Mouse (Mus musculus) CH12.LX (cell line): Measurements from ENCODE around the gene Srsf12. TPM values are rescaled to one million over a fixed set of nuclear protein-coding genes. Genes with fewer than 3 reads are reported as not detected.
A peak's percentile ranks its signal among the peaks of the same experiment; 100 is the strongest.

ENCODE experiments used
- DNase-seq: peaks from one replicate; pipeline ENCODE4 v3.0.0-alpha.2; 2013; ENCODE audit errors: extremely low read depth
- H3K27ac ChIP-seq: 2 replicates; pipeline ENCODE4 v1.5.1; 2012; ENCODE audit warnings: low read depth, mild to moderate bottlenecking, control low read depth, moderate library complexity; ENCODE audit not compliant: insufficient read depth
- H3K27me3 ChIP-seq: replicated peaks from 2 replicates; pipeline ENCODE3; 2012; ENCODE audit warnings: inconsistent platforms
- H3K36me3 ChIP-seq, 2 experiments: replicated peaks in 1 of 2; 2 replicates each; pipeline versions ENCODE3 to v1.6.1; 2012; ENCODE audit warnings: inconsistent platforms in 1 of 2, low read length in 1 of 2, mild to moderate bottlenecking in 1 of 2, mixed read lengths in 1 of 2, moderate library complexity in 1 of 2; ENCODE audit not compliant: control insufficient read depth in 1 of 2, insufficient read depth in 1 of 2
- H3K4me1 ChIP-seq, 2 experiments: 2 replicates each; pipeline ENCODE4 v1.6.1; 2012; ENCODE audit warnings: inconsistent platforms in 1 of 2, moderate library complexity in 1 of 2; ENCODE audit not compliant: insufficient read depth in 2 of 2, control insufficient read depth in 1 of 2
- H3K4me2 ChIP-seq: 2 replicates; pipeline ENCODE4 v1.6.1; 2012; ENCODE audit warnings: low read depth, mild to moderate bottlenecking, control low read depth; ENCODE audit not compliant: poor library complexity, insufficient read depth, severe bottlenecking
- H3K4me3 ChIP-seq, 3 experiments: fragments of 150-350 bp in 1 of 3; sonication (generic) in 1 of 3; replicated peaks in 1 of 3; 2 replicates each; pipeline versions ENCODE3 to v1.5.1; 2011 to 2012; ENCODE audit warnings: low read depth in 2 of 3, low read length in 2 of 3, mild to moderate bottlenecking in 2 of 3, moderate library complexity in 2 of 3, control low read depth in 1 of 3, improper control_type of control experiment in 1 of 3, inconsistent platforms in 1 of 3, mixed read lengths in 1 of 3; ENCODE audit not compliant: poor library complexity in 1 of 3
- H3K79me2 ChIP-seq: replicated peaks from 2 replicates; pipeline ENCODE4 v1.6.1; 2012; ENCODE audit warnings: mild to moderate bottlenecking, moderate library complexity; ENCODE audit not compliant: control insufficient read depth, poor library complexity, insufficient read depth, severe bottlenecking; ENCODE audit errors: extremely low read depth
- H3K9ac ChIP-seq: 2 replicates; pipeline ENCODE4 v1.6.1; 2012; ENCODE audit warnings: low read depth, mild to moderate bottlenecking, control low read depth, moderate library complexity; ENCODE audit not compliant: insufficient read depth
- H3K9me3 ChIP-seq: replicated peaks from 2 replicates; pipeline ENCODE3; 2012; ENCODE audit warnings: low read length, inconsistent platforms, mixed read lengths
- BHLHE40 ChIP-seq: IDR thresholded peaks from 2 replicates; pipeline ENCODE4 v1.6.1; 2011; ENCODE audit warnings: mild to moderate bottlenecking, low read depth, low read length, improper control_type of control experiment
- CHD2 ChIP-seq: IDR thresholded peaks from 2 replicates; pipeline ENCODE4 v1.6.1; 2011; ENCODE audit warnings: low read length, improper control_type of control experiment
- CTCF ChIP-seq, 2 experiments: IDR thresholded peaks in 1 of 2; conservative IDR thresholded peaks in 1 of 2; 2 replicates each; pipeline ENCODE4 v1.5.1; 2011 to 2012; ENCODE audit warnings: low read depth in 2 of 2, low read length in 2 of 2, improper control_type of control experiment in 1 of 2, inconsistent platforms in 1 of 2, mild to moderate bottlenecking in 1 of 2, moderate library complexity in 1 of 2
- E2F4 ChIP-seq: IDR thresholded peaks from 2 replicates; pipeline ENCODE4 v1.6.1; 2011; ENCODE audit warnings: low read depth, low read length, improper control_type of control experiment; ENCODE audit not compliant: insufficient replicate concordance
- ELF1 ChIP-seq: IDR thresholded peaks from 2 replicates; pipeline ENCODE4 v1.6.1; 2014; ENCODE audit warnings: low read depth, mild to moderate bottlenecking, inconsistent platforms, low read length, improper control_type of control experiment
- IRF4 ChIP-seq: IDR thresholded peaks from 2 replicates; pipeline ENCODE4 v1.6.1; 2014; ENCODE audit warnings: low read depth, mild to moderate bottlenecking, inconsistent platforms, low read length, improper control_type of control experiment
- JUN ChIP-seq: IDR thresholded peaks from 2 replicates; pipeline ENCODE4 v1.6.1; 2011; ENCODE audit warnings: low read depth, mild to moderate bottlenecking, low read length, improper control_type of control experiment, moderate library complexity; ENCODE audit not compliant: insufficient read depth
- JUND ChIP-seq: conservative IDR thresholded peaks from 2 replicates; pipeline ENCODE4 v1.6.1; 2011; ENCODE audit warnings: low read depth, low read length, improper control_type of control experiment
- KAT2A ChIP-seq: IDR thresholded peaks from 2 replicates; pipeline ENCODE4 v1.6.1; 2012; ENCODE audit warnings: low read length, improper control_type of control experiment, inconsistent platforms; ENCODE audit not compliant: insufficient replicate concordance
- MAFK ChIP-seq: IDR thresholded peaks from 2 replicates; pipeline ENCODE4 v1.6.1; 2011; ENCODE audit warnings: low read length, improper control_type of control experiment; ENCODE audit not compliant: insufficient replicate concordance
- MAX ChIP-seq: IDR thresholded peaks from 2 replicates; pipeline ENCODE4 v1.6.1; 2011; ENCODE audit warnings: low read length, improper control_type of control experiment
- MEF2A ChIP-seq: IDR thresholded peaks from 2 replicates; pipeline ENCODE4 v1.6.1; 2014; ENCODE audit warnings: low read depth, mild to moderate bottlenecking, inconsistent platforms, low read length, improper control_type of control experiment, borderline replicate concordance
- MYC ChIP-seq: IDR thresholded peaks from 2 replicates; pipeline ENCODE4 v1.6.1; 2011; ENCODE audit warnings: low read depth, mild to moderate bottlenecking, improper control_type of control experiment, low read length
- NRF1 ChIP-seq: IDR thresholded peaks from 2 replicates; pipeline ENCODE4 v1.6.1; 2014; ENCODE audit warnings: low read depth, mild to moderate bottlenecking, inconsistent platforms, low read length, improper control_type of control experiment, moderate library complexity
- PAX5 ChIP-seq: IDR thresholded peaks from 2 replicates; pipeline ENCODE4 v1.6.1; 2012; ENCODE audit warnings: low read length, inconsistent platforms, mixed read lengths
- POLR2A ChIP-seq: IDR thresholded peaks from 2 replicates; pipeline ENCODE4 v1.6.1; 2011; ENCODE audit warnings: low read depth, mild to moderate bottlenecking, improper control_type of control experiment, low read length
- POLR2AphosphoS2 ChIP-seq: IDR thresholded peaks from 2 replicates; pipeline ENCODE4 v1.6.1; 2011; ENCODE audit warnings: low read depth, low read length, improper control_type of control experiment
- RCOR1 ChIP-seq: conservative IDR thresholded peaks from 2 replicates; pipeline ENCODE4 v1.6.1; 2012; ENCODE audit warnings: low read depth, mild to moderate bottlenecking, inconsistent platforms, low read length, improper control_type of control experiment
- SIN3A ChIP-seq: IDR thresholded peaks from 2 replicates; pipeline ENCODE4 v1.6.1; 2012; ENCODE audit warnings: low read length, improper control_type of control experiment, inconsistent platforms
- SMC3 ChIP-seq: IDR thresholded peaks from 2 replicates; pipeline ENCODE4 v1.6.1; 2011; ENCODE audit warnings: low read depth, low read length, improper control_type of control experiment
- TCF12 ChIP-seq: IDR thresholded peaks from 2 replicates; pipeline ENCODE4 v1.6.1; 2014; ENCODE audit warnings: low read depth, mild to moderate bottlenecking, inconsistent platforms, low read length, improper control_type of control experiment
- UBTF ChIP-seq: IDR thresholded peaks from 2 replicates; pipeline ENCODE4 v1.6.1; 2012; ENCODE audit warnings: low read depth, mild to moderate bottlenecking, inconsistent platforms, low read length, improper control_type of control experiment, moderate library complexity
- USF1 ChIP-seq: IDR thresholded peaks from 2 replicates; pipeline ENCODE4 v1.6.1; 2014; ENCODE audit warnings: low read depth, mild to moderate bottlenecking, inconsistent platforms, low read length, improper control_type of control experiment
- USF2 ChIP-seq: conservative IDR thresholded peaks from 2 replicates; pipeline ENCODE4 v1.6.1; 2011; ENCODE audit warnings: low read depth, low read length, improper control_type of control experiment
- ZC3H11A ChIP-seq: IDR thresholded peaks from 2 replicates; pipeline ENCODE4 v1.6.1; 2012; ENCODE audit warnings: low read depth, mild to moderate bottlenecking, inconsistent platforms, low read length, improper control_type of control experiment
- ZKSCAN1 ChIP-seq: IDR thresholded peaks from 2 replicates; pipeline ENCODE4 v1.6.1; 2012; ENCODE audit warnings: low read depth, inconsistent platforms, low read length, improper control_type of control experiment, borderline replicate concordance
- dilution Hi-C: fragments of 300-500 bp; cut with MboI; formaldehyde crosslinking; loops from 2 replicates; pipeline ENCODE4 v1.14.3; 2020; ENCODE audit warnings: low sequenced_read_pairs; ENCODE audit not compliant: extremely low pct_unique_long_range_greater_than_20kb, extremely low pct_ligation_motif_present
- in situ Hi-C: fragments of 300-500 bp; cut with MboI; formaldehyde crosslinking; loops from 3 replicates; pipeline ENCODE4 v1.14.3; 2019; ENCODE audit warnings: low sequenced_read_pairs, low pct_ligation_motif_present, low pct_unique_long_range_greater_than_20kb, mixed read lengths
- polyA plus RNA-seq: library from polyadenylated mRNA; unstranded; fragments of >175 nt; gene quantifications from 2 replicates; pipeline ENCODE4 v1.2.1, GENCODE M21; 2012; ENCODE audit warnings: low read depth; ENCODE audit not compliant: insufficient read length
- total RNA-seq, 2 experiments: library from RNA; depleted of rRNA; stranded (reverse); fragments of 300-350 nt in 1 of 2; fragments of >200 nt in 1 of 2; gene quantifications; 2 replicates each; pipeline ENCODE4 v1.2.3; 2012 to 2014

Gene Srsf12
- total and polyA plus RNA-seq, 3 experiments: not detected

GRCm38 (mm10) chr4:33248062-33248889 is 39.5 kb downstream of the Srsf12 start (continued):
- TF ChIP-seq ELF1 (no peak; the same call in 1 of the 2 replicates), TCF12 (peak; percentile 63; the same call in 1 of the 2 replicates), SIN3A (peak; percentile 80), IRF4 (peak; percentile 43; the same call in 1 of the 2 replicates), ZKSCAN1 (no peak), NRF1 (peak; percentile 95), MEF2A (peak; percentile 54), UBTF (no peak), KAT2A (no peak), CTCF (conservative IDR thresholded peaks at IDR 0.05 in 1 of 2, IDR thresholded peaks at IDR 0.05 in 1 of 2; ENCODE audit: low read depth in 2 of 2, low read length in 2 of 2) (no peak), POLR2AphosphoS2 (no peak), CHD2 (0 out of 2 replicates have a peak, but pooled peaks have one; percentile 56), USF2 (no peak), PAX5 (no peak), MYC (no peak), JUND (no peak), USF1 (no peak), MAX (peak; percentile 43; the same call in 1 of the 2 replicates), MAFK (no peak), E2F4 (no peak), ZC3H11A (no peak), SMC3 (no peak), POLR2A (peak; percentile 78; the same call in 1 of the 2 replicates), BHLHE40 (peak; percentile 82), RCOR1 (no peak)

- DNase-seq: no peak
- H3K4me2 ChIP-seq: peak overlapping the region; percentile 67
- no peak overlapping the region for H3K27ac ChIP-seq
- no peaks in the 10 kb centered on the region for H3K9me3 ChIP-seq
- peaks cover 5 to 20% of the 10 kb centered on the region in 2 experiments for H3K4me1 ChIP-seq
- H3K36me3 ChIP-seq: peaks cover 17 to 23% of the 10 kb centered on the region in 2 experiments
- peaks cover 16% of the 10 kb centered on the region for H3K79me2 ChIP-seq
- H3K27me3 ChIP-seq: no peaks in the 10 kb centered on the region
- in situ Hi-C loops: no loop called here
- dilution Hi-C loops: no loop called here
- peak overlapping the region; percentile 77 for H3K9ac ChIP-seq
- peak overlapping the region in 2 of 3 experiments; percentile 55 to 83 for H3K4me3 ChIP-seq
- no peak for TF ChIP-seq POLR2A
- no peak for TF ChIP-seq JUN
- no peak for TF ChIP-seq PAX5
Measured at GRCm38 (mm10) chr4:33248915-33249314, 40.1 kb downstream of the Srsf12 start.
